Mouse (Mus musculus) kidney, embryonic 16.5 days (tissue): Measurements from ENCODE around the gene Adam20. TPM values are rescaled to one million over a fixed set of nuclear protein-coding genes. Genes with fewer than 3 reads are reported as not detected.
"Not testable (repeated sequence)": the region's sequence is repeated elsewhere in the genome, so short reads cannot be mapped to it uniquely, and the experiment has no call there.

ENCODE experiments used
- ATAC-seq: fragments of 200-750 bp; cut with Nextera tagmentation; 2 replicates; pipeline ENCODE4 v1.8.0; 2017; ENCODE audit warnings: moderate TSS enrichment; ENCODE audit not compliant: low FRiP score, low TSS enrichment
- H3K27ac ChIP-seq: fragments of 300-500 bp; sonication (generic); 2 replicates; pipeline ENCODE4 v1.5.1; 2014; ENCODE audit warnings: low read length
- H3K27me3 ChIP-seq: fragments of 300-500 bp; sonication (generic); 2 replicates; pipeline ENCODE4 v1.6.1; 2014; ENCODE audit warnings: low read length, control low read depth, mixed read lengths; ENCODE audit not compliant: insufficient read depth
- H3K36me3 ChIP-seq: fragments of 300-500 bp; sonication (generic); 2 replicates; pipeline ENCODE4 v1.6.1; 2014; ENCODE audit warnings: low read length, control low read depth, mixed read lengths; ENCODE audit not compliant: insufficient read depth
- H3K4me1 ChIP-seq: fragments of 300-500 bp; sonication (generic); 2 replicates; pipeline ENCODE4 v1.6.1; 2014; ENCODE audit warnings: low read length, control low read depth, mixed read lengths; ENCODE audit not compliant: insufficient read depth
- H3K4me2 ChIP-seq: fragments of 300-500 bp; sonication (generic); replicated peaks from 2 replicates; pipeline ENCODE4 v1.6.1; 2014; ENCODE audit warnings: low read depth, low read length
- H3K4me3 ChIP-seq: fragments of 300-500 bp; sonication (generic); 2 replicates; pipeline ENCODE4 v1.5.1; 2014; ENCODE audit warnings: mild to moderate bottlenecking, low read length
- H3K9ac ChIP-seq: fragments of 300-500 bp; sonication (generic); replicated peaks from 2 replicates; pipeline ENCODE4 v1.6.1; 2014; ENCODE audit warnings: low read length
- H3K9me3 ChIP-seq: fragments of 300-500 bp; sonication (generic); 2 replicates; pipeline ENCODE4 v1.6.1; 2016; ENCODE audit warnings: low read length, control low read depth
- WGBS: fragments of 180-500 bp; shearing (Covaris S2); extraction: QIAGEN DNeasy Blood & Tissue Kit; methylation state at CpG from one replicate; pipeline ENCODE4 v1.1.7; 2014; 5-methylcytosine and 5-hydroxymethylcytosine counted together
- polyA plus RNA-seq: library from polyadenylated mRNA; unstranded; fragments of >200 nt; fragmentation: Nextera tagmentation; extraction: Ambion mirVana; gene quantifications from 2 replicates; pipeline ENCODE4 v1.2.1, GENCODE M21; 2015

The Adam20 gene
- not detected in 2 replicates for polyA plus RNA-seq

GRCm38 (mm10) chr8:40792973-40793372, at the start of gene Adam20:
Gene Adam20, plus strand, starts transcription at chr8:40793273.
- H3K4me3 ChIP-seq, H3K9me3 ChIP-seq, H3K27ac ChIP-seq, H3K36me3 ChIP-seq, ATAC-seq, H3K9ac ChIP-seq, H3K4me2 ChIP-seq, H3K4me1 ChIP-seq, H3K27me3 ChIP-seq: not testable (repeated sequence)
- WGBS: 78% methylated on average over 1 of the region's 1 CpGs

GRCm38 (mm10) chr8:40751908-40752307, 41.2 kb upstream of the Adam20 start, which contains the start of gene Adam25:
Gene Adam25, plus strand, starts transcription at chr8:40752208.
- H3K4me3 ChIP-seq: not testable (repeated sequence)
- 62% methylated on average over 1 of the region's 1 CpGs for WGBS

GRCm38 (mm10) chr8:40783320-40783719, 9.8 kb upstream of the Adam20 start:
- Histone ChIP-seq H3K9ac (no peak overlapping the region), H3K27ac (no peak overlapping the region), H3K36me3 (no peaks in the 10 kb centered on the region), H3K27me3 (no peaks in the 10 kb centered on the region), H3K4me1 (no peaks in the 10 kb centered on the region), H3K9me3 (no peaks in the 10 kb centered on the region), H3K4me2 (no peak overlapping the region), H3K4me3 (no peak overlapping the region)
- ATAC-seq: no peak

More at GRCm38 (mm10) chr8:40751908-40752307, 41.2 kb upstream of the Adam20 start, which contains the start of gene Adam25:
- H3K27ac ChIP-seq, H3K9me3 ChIP-seq, H3K9ac ChIP-seq, ATAC-seq, H3K4me2 ChIP-seq, H3K27me3 ChIP-seq, H3K4me1 ChIP-seq, H3K36me3 ChIP-seq: not testable (repeated sequence)

GRCm38 (mm10) chr8:40803379-40804079, 10.5 kb downstream of the Adam20 start:
- WGBS: 88% methylated on average over 2 of the region's 2 CpGs
- Histone ChIP-seq H3K27ac (no peak overlapping the region), H3K4me2 (no peak overlapping the region), H3K4me1 (no peaks in the 10 kb centered on the region), H3K9me3 (no peaks in the 10 kb centered on the region), H3K27me3 (no peaks in the 10 kb centered on the region), H3K9ac (no peak overlapping the region), H3K4me3 (no peak overlapping the region), H3K36me3 (no peaks in the 10 kb centered on the region)
- ATAC-seq: no peak

Other genes starting within 250 kb of the Adam20 start
- gene Adam24, start 118.2 kb upstream of the Adam20 start, polyA plus RNA-seq: not detected in 2 replicates
- gene Adam25, start 41.1 kb upstream of the Adam20 start, polyA plus RNA-seq: not detected in 2 replicates
- gene Adam39, start 29.7 kb downstream of the Adam20 start, polyA plus RNA-seq: not detected in 2 replicates